Mouse (Mus musculus) adrenal gland, postnatal 14 days (tissue): ENCODE results near the gene Atl2. TPM values are rescaled to one million over a fixed set of nuclear protein-coding genes. Genes with fewer than 3 reads are reported as not detected.

Experiments
- DNase-seq: peaks from one replicate; pipeline ENCODE4 v3.0.0; 2021; ENCODE audit warnings: mixed read lengths
- total RNA-seq: library from RNA; stranded (reverse); gene quantifications from 2 replicates; pipeline ENCODE4 v1.2.3, GENCODE M21; 2021

Gene Atl2
- total RNA-seq, 1 experiment from 2014 or later = 102 TPM

DNA sequence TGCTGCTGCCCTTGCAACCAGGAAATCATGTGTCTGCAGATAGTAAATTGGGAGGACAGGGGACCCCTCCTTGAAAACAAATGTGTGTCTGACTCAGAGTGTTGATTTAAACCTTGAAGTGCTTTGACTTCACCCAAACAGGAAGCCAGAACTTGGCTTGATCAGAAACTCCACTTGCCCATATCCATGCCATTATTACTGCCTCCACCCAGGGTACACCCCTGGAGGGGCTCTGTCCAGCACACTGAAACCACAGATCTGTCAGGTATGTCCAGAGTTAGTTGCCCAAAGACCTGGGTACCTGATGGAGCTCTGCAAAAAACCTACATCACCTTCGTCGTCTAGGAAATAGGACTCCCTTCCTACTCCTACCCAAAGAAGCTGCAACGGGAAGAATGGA, 77.0 kb downstream of the Atl2 start:
- DNase-seq = no peak

DNA sequence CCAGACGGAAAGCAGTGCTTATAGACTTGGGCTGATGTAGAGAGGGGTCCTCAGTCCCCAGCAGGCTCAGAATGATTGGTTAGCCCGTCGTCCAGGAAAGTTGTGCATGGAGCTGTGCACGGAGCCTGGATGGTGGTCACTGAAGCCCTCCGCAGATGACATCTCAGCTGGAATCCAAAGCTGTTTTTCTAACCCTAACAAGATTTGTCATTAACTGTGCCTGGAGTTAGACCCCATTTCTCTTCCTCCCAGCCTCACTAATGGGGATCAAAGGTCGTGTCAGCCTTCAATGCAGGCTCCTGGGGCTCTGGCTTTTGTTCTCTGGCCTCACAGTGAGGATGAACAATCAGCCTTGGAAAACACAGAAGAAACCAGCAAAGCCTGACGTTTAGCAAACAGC, 77.9 kb downstream of the Atl2 start:
- no peak for DNase-seq

DNA sequence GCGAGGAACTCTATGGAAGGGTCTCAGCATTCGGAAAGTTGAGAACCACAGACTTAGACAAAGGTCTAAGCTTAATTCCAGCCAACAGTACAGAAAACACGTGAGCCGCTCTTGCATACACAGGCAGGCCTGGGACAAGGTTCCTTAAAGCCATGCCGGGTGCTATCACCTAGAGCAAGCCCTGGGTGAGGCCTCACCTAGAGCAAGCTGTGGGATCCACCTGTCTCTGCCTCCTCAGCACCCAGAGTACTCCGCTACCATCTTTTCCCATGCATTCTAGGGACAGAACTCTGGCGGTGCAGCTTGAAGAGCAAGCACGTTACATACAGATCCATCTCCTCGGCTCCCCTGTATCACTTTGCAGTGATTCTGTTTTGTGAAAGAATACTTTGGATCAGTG, 78.4 kb downstream of the Atl2 start:
- DNase-seq = no peak

DNA sequence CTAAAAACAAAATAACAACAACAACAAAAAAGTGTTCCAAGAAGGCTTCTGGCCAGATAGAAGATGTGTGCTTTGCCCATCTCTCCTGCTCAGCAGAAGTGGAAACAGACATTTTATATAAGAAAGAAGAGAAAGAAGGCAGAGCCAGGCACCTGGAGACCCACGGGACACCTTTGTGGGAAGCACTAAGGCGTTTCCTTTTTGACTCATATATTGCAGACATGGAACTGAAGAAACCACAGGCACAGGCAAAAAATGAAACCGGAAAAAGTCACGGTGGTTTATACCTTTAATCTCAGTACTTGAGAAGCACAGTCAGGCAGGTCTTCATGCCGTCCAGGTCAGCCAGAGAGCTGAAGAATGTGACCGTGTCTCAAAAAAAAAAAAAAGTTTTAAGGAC, 79.0 kb downstream of the Atl2 start:
- DNase-seq = no peak

DNA sequence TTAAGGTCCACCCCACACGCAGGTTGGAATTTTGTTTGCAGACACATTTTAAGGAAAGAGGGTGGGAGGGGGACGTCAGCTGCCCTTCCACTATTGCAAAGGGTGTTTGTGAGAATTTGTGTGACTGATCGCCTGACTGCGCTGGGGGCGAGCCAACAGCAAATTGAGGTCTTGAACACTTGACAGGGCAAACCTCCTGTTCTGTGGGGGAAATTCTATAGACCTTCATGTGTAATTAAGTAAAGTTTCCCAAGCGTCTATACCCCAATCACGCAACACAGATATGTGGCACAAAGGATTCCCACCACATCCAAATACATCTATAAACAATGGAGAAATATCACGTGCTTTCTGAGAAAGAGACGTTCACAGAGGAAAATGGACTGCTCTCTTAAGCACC, 85.5 kb downstream of the Atl2 start:
- DNase-seq = no peak

DNA sequence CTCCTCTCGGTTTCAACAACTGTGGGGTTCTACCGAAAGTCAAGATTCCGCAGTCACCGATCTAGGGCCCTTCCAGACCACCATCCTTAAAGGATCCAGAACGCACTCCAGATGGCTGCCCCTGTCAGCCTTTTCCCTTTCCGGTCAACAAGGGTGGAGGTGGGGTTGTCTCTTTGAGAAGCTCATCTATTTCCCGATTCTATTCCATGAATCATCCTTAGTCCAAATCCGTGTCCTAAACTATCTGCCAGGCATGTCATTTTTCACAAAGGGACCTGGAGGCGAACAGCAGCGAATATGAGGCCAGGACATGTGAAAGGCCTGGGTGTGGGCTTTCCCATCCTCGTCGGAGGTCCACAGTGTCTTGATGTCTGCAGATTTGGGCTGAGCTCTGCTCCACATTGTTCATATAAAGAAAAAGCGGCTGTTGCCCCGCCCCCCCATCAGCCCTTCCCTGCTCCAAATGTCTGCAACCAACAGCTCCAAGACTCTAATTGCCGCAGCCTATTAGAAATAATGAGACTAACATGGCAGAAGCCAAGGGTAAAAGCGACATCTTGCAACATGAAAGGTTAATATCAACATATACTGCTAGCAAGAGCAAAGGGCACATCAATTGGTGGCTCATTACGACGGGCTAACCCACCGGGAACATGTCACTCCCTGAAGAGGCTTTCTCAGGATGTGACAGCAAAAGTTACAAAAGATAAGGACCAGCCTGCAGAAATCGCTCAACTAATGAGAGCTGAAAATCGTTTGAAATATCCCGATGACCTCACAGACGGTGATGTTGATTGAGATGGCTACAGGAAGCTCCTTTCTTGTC, 86.2 kb downstream of the Atl2 start:
- DNase-seq = no peak

DNA sequence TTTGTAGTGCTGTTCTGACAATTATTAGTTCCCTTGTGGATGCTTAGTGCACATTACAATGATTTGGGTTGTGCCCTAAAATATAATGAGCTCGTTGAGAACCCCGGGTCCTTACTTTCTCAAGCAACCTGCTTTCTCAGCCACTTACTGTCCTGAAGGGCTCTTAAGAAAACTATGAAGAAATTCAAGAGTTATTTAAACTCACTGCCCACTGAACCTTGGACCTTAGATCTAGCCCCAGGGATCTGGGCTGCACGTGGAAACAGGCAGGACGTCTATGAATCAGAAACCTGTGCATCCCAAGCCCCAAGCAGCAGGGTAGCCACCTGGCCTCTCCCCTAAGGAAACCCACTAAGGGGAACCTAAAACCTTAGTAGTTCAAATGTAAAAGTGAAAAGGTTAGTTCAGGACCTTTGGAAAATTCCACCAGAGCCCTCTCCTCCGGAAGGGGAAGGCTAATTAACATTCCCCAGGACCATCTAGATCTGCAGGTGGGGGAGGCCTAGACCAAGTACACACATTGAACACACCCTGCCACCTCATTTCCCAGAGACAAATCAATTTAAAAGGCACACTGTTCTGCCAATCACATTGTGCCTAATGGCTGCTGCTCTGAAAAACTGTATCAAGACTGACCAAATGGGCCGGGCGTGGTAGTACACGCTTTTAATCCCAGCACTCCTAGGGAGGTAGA, 88.5 kb downstream of the Atl2 start:
- no peak for DNase-seq

DNA sequence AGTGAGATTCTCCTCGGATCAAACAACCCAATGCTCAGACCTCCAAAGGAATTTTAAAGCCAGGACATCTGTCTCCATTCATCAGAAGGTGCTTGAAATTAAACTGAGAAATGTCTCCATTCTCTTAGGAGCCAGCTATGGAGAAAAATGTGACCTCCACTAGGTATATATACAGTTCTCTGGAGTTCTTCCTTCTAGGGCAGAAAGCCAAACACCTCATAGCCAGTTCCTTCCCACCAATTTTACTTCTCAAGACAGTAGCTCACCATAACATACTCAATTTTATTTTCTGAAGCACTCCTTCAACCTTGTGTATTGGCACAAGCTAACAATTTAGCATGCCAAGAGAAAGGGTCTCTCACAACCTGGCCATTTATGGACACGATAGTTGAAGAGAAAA, 91.2 kb downstream of the Atl2 start:
- no peak for DNase-seq

DNA sequence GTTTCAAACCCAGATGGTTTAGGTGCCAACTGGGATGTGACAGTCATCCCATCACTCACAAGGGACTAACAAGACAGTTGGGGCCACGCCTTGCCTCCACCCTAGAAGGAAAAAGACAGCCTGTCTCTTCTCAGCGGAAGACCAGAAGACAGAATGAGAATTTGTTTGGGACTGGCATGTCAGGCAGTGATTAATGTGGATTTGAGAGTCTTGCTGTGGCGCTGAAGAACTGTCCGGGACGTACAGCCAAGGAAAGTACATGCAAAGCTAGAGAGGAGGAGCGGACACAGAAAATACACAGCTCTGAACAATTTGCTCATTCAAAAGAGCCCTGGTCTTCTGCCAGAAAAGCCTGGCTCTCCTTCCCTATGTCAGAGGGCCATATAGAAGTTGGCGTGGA, 93.9 kb downstream of the Atl2 start:
- no peak for DNase-seq

DNA sequence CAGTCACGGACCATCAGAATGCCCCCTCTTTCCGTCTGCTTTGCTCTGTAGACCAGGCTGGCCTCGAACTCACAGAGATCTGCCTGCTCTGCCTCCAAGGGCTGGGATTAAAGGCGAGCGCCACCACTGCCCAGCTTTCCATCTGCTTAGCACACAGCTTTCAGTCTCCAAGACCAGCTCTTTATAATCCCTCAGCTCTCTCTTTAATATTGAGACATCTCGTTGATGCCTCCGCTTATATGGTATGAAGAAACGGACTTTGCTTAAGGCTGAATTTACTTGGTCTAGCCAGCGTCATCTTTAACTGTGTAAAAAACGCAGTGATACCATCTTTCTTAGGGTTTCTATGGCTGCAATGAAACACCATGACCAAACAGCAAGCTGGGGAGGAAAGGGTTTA, 97.1 kb downstream of the Atl2 start:
- DNase-seq = no peak

Other genes with a start within 250 kb of the Atl2 start
- gene Cyp1b1, start 181.1 kb downstream of the Atl2 start, total RNA-seq = 21.2 and 33.9 TPM in 2 replicates
- gene Hnrnpll, start 166.2 kb upstream of the Atl2 start, total RNA-seq = 50.6 and 54.1 TPM in 2 replicates
- 21.6 and 27.1 TPM in 2 replicates for gene Galm, start 231.3 kb upstream of the Atl2 start, total RNA-seq